Mouse (Mus musculus): Measurements from ENCODE around the gene Fga. TPM values are rescaled to one million over a fixed set of nuclear protein-coding genes. Genes with fewer than 3 reads are reported as not detected.

Fga gene
- 11.6 and 19.2 TPM in 2 replicates for polyA plus RNA-seq (2015; fragmentation: Nextera tagmentation; extraction: Ambion mirVana)

- Histone ChIP-seq H3K36me3 (ENCODE audit: control insufficient read depth, insufficient read depth, low read length) (no peaks in the 10 kb centered on the region), H3K27ac (ENCODE audit: low read length) (no peak within 1 kb of the TSS; the same call in 1 of the 2 replicates), H3K4me1 (ENCODE audit: control insufficient read depth, insufficient read depth, low read length) (no peaks in the 10 kb centered on the region), H3K27me3 (replicated peaks; ENCODE audit: control insufficient read depth, insufficient read depth, low read length) (no peaks in the 10 kb centered on the region), H3K9ac (ENCODE audit: low read depth, low read length) (no peak within 1 kb of the TSS), H3K4me2 (ENCODE audit: low read depth, low read length) (no peak within 1 kb of the TSS), H3K9me3 (ENCODE audit: control insufficient read depth, low read length) (no peaks in the 10 kb centered on the region), H3K4me3 (ENCODE audit: low read length) (no peak within 1 kb of the TSS)
- 67% methylated on average over 9 of the region's 9 CpGs for WGBS
- ATAC-seq: peak; percentile 79
These were observed at the start of gene Fga for GRCm38 (mm10) chr3:83025475-83026301. Gene Fga, plus strand, starts transcription at chr3:83026076.

GRCm38 (mm10) chr3:82980818-82981217, 45.1 kb upstream of the Fga start:
- Histone ChIP-seq H3K27ac (ENCODE audit: low read length) (no peak overlapping the region), H3K4me2 (ENCODE audit: low read depth, low read length) (no peak overlapping the region), H3K36me3 (ENCODE audit: control insufficient read depth, insufficient read depth, low read length) (no peaks in the 10 kb centered on the region), H3K27me3 (replicated peaks; ENCODE audit: control insufficient read depth, insufficient read depth, low read length) (no peaks in the 10 kb centered on the region), H3K9me3 (ENCODE audit: control insufficient read depth, low read length) (no peaks in the 10 kb centered on the region), H3K4me1 (ENCODE audit: control insufficient read depth, insufficient read depth, low read length) (no peaks in the 10 kb centered on the region), H3K4me3 (ENCODE audit: low read length) (no peak overlapping the region), H3K9ac (ENCODE audit: low read depth, low read length) (no peak overlapping the region)
- peak; percentile 81 for ATAC-seq
- 65% methylated on average over 6 of the region's 6 CpGs for WGBS

- H3K27ac ChIP-seq (ENCODE audit: low read length): no peak overlapping the region
- no peak for ATAC-seq
- H3K36me3 ChIP-seq (ENCODE audit: control insufficient read depth, insufficient read depth, low read length): no peaks in the 10 kb centered on the region
- no peaks in the 10 kb centered on the region for H3K4me1 ChIP-seq (ENCODE audit: control insufficient read depth, insufficient read depth, low read length)
- no peaks in the 10 kb centered on the region for H3K9me3 ChIP-seq (ENCODE audit: control insufficient read depth, low read length)
- no peak overlapping the region for H3K9ac ChIP-seq (ENCODE audit: low read depth, low read length)
- H3K27me3 ChIP-seq (replicated peaks; ENCODE audit: control insufficient read depth, insufficient read depth, low read length): no peaks in the 10 kb centered on the region
- no peak overlapping the region for H3K4me3 ChIP-seq (ENCODE audit: low read length)
- H3K4me2 ChIP-seq (ENCODE audit: low read depth, low read length): no peak overlapping the region
- 63% methylated on average over 8 of the region's 8 CpGs for WGBS
These were observed 44.0 kb upstream of the Fga start for GRCm38 (mm10) chr3:82981861-82982260.

- WGBS: 84% methylated on average over 2 of the region's 2 CpGs
- no peak for ATAC-seq
- Histone ChIP-seq H3K27me3 (replicated peaks; ENCODE audit: control insufficient read depth, insufficient read depth, low read length) (no peaks in the 10 kb centered on the region), H3K4me2 (ENCODE audit: low read depth, low read length) (no peak overlapping the region), H3K4me1 (ENCODE audit: control insufficient read depth, insufficient read depth, low read length) (no peaks in the 10 kb centered on the region), H3K9ac (ENCODE audit: low read depth, low read length) (no peak overlapping the region), H3K9me3 (ENCODE audit: control insufficient read depth, low read length) (no peaks in the 10 kb centered on the region), H3K4me3 (ENCODE audit: low read length) (no peak overlapping the region), H3K36me3 (ENCODE audit: control insufficient read depth, insufficient read depth, low read length) (no peaks in the 10 kb centered on the region), H3K27ac (ENCODE audit: low read length) (no peak overlapping the region)
These were observed 41.0 kb upstream of the Fga start for GRCm38 (mm10) chr3:82984840-82985239.

GRCm38 (mm10) chr3:82991963-82992362, 33.9 kb upstream of the Fga start:
- Histone ChIP-seq H3K36me3 (ENCODE audit: control insufficient read depth, insufficient read depth, low read length) (no peaks in the 10 kb centered on the region), H3K27ac (ENCODE audit: low read length) (no peak overlapping the region), H3K4me3 (ENCODE audit: low read length) (no peak overlapping the region), H3K27me3 (replicated peaks; ENCODE audit: control insufficient read depth, insufficient read depth, low read length) (no peaks in the 10 kb centered on the region), H3K4me2 (ENCODE audit: low read depth, low read length) (no peak overlapping the region), H3K9ac (ENCODE audit: low read depth, low read length) (no peak overlapping the region), H3K4me1 (ENCODE audit: control insufficient read depth, insufficient read depth, low read length) (peaks cover 7% of the 10 kb centered on the region; the same call in 1 of the 2 replicates), H3K9me3 (ENCODE audit: control insufficient read depth, low read length) (no peaks in the 10 kb centered on the region)
- no peak for ATAC-seq
- 77% methylated on average over 12 of the region's 12 CpGs for WGBS

GRCm38 (mm10) chr3:82992956-82993355, 32.9 kb upstream of the Fga start:
- no peak overlapping the region for H3K9ac ChIP-seq (ENCODE audit: low read depth, low read length)

GRCm38 (mm10) chr3:82995368-82995767, 30.5 kb upstream of the Fga start:
- H3K27me3 ChIP-seq (replicated peaks; ENCODE audit: control insufficient read depth, insufficient read depth, low read length): no peaks in the 10 kb centered on the region
- ATAC-seq: peak; percentile 77
- H3K9me3 ChIP-seq (ENCODE audit: control insufficient read depth, low read length): no peaks in the 10 kb centered on the region
- WGBS: 5% methylated on average over 24 of the region's 24 CpGs
- H3K4me3 ChIP-seq (ENCODE audit: low read length): peak overlapping the region; percentile 10
- H3K9ac ChIP-seq (ENCODE audit: low read depth, low read length): no peak overlapping the region; the same call in 1 of the 2 replicates
- peak overlapping the region; percentile 42 for H3K4me2 ChIP-seq (ENCODE audit: low read depth, low read length)
- no peak overlapping the region for H3K27ac ChIP-seq (ENCODE audit: low read length)
- H3K36me3 ChIP-seq (ENCODE audit: control insufficient read depth, insufficient read depth, low read length): no peaks in the 10 kb centered on the region
- peaks cover 9% of the 10 kb centered on the region; the same call in 1 of the 2 replicates for H3K4me1 ChIP-seq (ENCODE audit: control insufficient read depth, insufficient read depth, low read length)

More at GRCm38 (mm10) chr3:82992956-82993355, 32.9 kb upstream of the Fga start:
- WGBS: 80% methylated on average over 6 of the region's 6 CpGs
- ATAC-seq: no peak
- Histone ChIP-seq H3K27ac (ENCODE audit: low read length) (no peak overlapping the region), H3K27me3 (replicated peaks; ENCODE audit: control insufficient read depth, insufficient read depth, low read length) (no peaks in the 10 kb centered on the region), H3K36me3 (ENCODE audit: control insufficient read depth, insufficient read depth, low read length) (no peaks in the 10 kb centered on the region), H3K4me3 (ENCODE audit: low read length) (no peak overlapping the region), H3K9me3 (ENCODE audit: control insufficient read depth, low read length) (no peaks in the 10 kb centered on the region), H3K4me1 (ENCODE audit: control insufficient read depth, insufficient read depth, low read length) (peaks cover 7% of the 10 kb centered on the region; the same call in 1 of the 2 replicates), H3K4me2 (ENCODE audit: low read depth, low read length) (no peak overlapping the region)

- H3K9ac ChIP-seq (ENCODE audit: low read depth, low read length): no peak overlapping the region
- no peaks in the 10 kb centered on the region for H3K27me3 ChIP-seq (replicated peaks; ENCODE audit: control insufficient read depth, insufficient read depth, low read length)
- no peak overlapping the region for H3K27ac ChIP-seq (ENCODE audit: low read length)
- H3K9me3 ChIP-seq (ENCODE audit: control insufficient read depth, low read length): no peaks in the 10 kb centered on the region
- no peaks in the 10 kb centered on the region for H3K36me3 ChIP-seq (ENCODE audit: control insufficient read depth, insufficient read depth, low read length)
- WGBS: 75% methylated on average over 3 of the region's 3 CpGs
- ATAC-seq: no peak
- H3K4me3 ChIP-seq (ENCODE audit: low read length): no peak overlapping the region
- H3K4me1 ChIP-seq (ENCODE audit: control insufficient read depth, insufficient read depth, low read length): peaks cover 9% of the 10 kb centered on the region; the same call in 1 of the 2 replicates
- H3K4me2 ChIP-seq (ENCODE audit: low read depth, low read length): no peak overlapping the region
These were observed 29.2 kb upstream of the Fga start for GRCm38 (mm10) chr3:82996656-82997055.

GRCm38 (mm10) chr3:82998772-82999463, 27.0 kb upstream of the Fga start:
- Histone ChIP-seq H3K9me3 (ENCODE audit: control insufficient read depth, low read length) (no peaks in the 10 kb centered on the region), H3K27ac (ENCODE audit: low read length) (no peak overlapping the region), H3K4me2 (ENCODE audit: low read depth, low read length) (no peak overlapping the region), H3K9ac (ENCODE audit: low read depth, low read length) (no peak overlapping the region), H3K4me1 (ENCODE audit: control insufficient read depth, insufficient read depth, low read length) (peaks cover 9% of the 10 kb centered on the region; the same call in 1 of the 2 replicates), H3K36me3 (ENCODE audit: control insufficient read depth, insufficient read depth, low read length) (no peaks in the 10 kb centered on the region), H3K4me3 (ENCODE audit: low read length) (no peak overlapping the region), H3K27me3 (replicated peaks; ENCODE audit: control insufficient read depth, insufficient read depth, low read length) (no peaks in the 10 kb centered on the region)
- peak; percentile 78 for ATAC-seq
- WGBS: 29% methylated on average over 8 of the region's 8 CpGs

Measured in intestine, embryonic 16.5 days (tissue).